Mouse (Mus musculus) B cell, adult (primary cell): ENCODE measurements around the gene Slc44a5. TPM values are rescaled to one million over a fixed set of nuclear protein-coding genes. Genes with fewer than 3 reads are reported as not detected.

Source experiments
- total RNA-seq: library from RNA; stranded (reverse); gene quantifications from 4 replicates; pipeline ENCODE4 v1.2.4, GENCODE M21; 2023; ENCODE audit not compliant: inconsistent age

Gene Slc44a5
- total RNA-seq = not detected in 4 replicates

DNA sequence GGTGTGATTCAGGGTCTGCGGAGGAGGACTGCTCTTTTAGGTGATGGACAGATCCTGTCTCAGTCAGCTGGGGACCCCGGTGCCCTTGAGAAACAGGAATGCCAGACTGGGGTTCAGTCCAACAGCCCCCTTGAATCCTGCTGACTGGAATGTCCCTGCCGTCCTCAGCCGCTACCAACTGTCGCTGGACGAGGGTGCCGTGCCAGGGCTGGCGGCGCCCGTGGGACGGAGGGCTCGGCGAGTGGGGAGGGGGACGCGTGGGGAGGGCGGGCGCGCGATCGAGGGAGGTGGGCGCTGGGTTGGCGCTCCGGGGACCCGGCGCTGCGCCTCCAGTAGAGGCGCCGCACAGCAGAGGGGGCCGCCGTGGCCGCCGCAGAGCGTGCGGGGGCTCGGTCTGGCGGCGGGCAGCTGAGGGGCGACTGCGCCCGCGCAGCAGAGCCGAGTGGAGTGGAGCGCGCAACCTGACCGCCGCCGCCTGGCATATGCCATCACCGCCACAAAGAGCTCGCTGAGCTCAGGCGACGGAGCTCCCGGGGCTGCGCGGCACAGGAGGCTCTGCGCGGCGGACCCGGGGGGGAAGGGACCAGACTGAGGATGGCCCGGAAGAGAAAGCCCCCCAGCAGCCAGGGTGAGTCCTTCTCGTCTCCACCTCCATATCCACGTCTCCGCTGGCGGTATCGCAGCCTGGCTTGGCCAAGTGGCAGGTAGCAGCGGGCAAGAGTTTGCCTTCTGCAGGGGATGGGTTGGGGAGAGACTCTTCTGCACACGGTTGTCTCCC is at the start of gene Slc44a5:
Gene Slc44a5, plus strand, starts transcription at position 266 of the 778 bp plus-strand sequence.

DNA sequence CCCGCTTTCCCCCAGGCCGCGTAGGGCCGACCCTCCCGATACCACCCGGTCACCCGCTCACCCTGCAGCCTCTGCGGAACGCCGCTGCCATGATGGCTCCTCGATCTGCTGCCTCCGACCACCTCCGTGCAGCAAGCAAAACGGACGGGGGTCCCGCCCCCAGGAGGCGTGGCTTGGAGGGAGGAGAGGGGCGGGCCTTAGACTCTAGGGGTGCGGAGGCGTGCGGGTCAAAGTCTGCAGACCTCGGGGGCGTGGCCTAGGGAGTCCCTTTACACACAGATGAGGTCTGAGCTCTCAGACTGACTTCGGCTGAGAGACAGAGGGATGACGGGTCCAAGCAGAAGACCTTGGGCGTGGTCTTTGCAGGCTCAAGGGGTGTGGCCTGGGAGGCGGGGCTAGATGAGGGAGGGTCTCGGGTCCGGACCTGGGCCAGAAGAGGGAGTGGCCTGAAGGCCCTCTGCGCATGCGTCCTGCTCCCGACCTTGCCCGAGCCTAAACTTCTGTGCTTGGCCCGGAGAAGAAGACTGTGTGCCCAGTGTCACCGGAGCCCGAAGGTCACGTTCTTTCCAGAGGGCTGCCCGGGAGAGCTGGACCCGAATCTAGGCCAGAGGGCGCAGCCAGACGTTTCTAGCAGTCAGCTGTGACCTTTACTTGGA is 28.8 kb upstream of the Slc44a5 start, which contains the start of gene Acadm:
Gene Acadm, minus strand, starts transcription at position 298 of the 656 bp plus-strand sequence.

Other genes with a start within 250 kb of the Slc44a5 start
- 9.4 to 13.0 TPM (median 11.0 TPM) in 4 replicates for gene St6galnac3, start 248.3 kb upstream of the Slc44a5 start, total RNA-seq
- not detected in 4 replicates for gene Asb17, start 129.2 kb upstream of the Slc44a5 start, total RNA-seq
- gene Msh4, start 67.3 kb upstream of the Slc44a5 start, total RNA-seq = 0.16 to 0.42 TPM (median 0.26 TPM) in 4 replicates
- 62.2 to 71.3 TPM (median 67.6 TPM) in 4 replicates for gene Rabggtb, start 60.4 kb upstream of the Slc44a5 start, total RNA-seq
- gene Acadm, start 28.8 kb upstream of the Slc44a5 start, total RNA-seq = 44.0 to 59.3 TPM (median 50.3 TPM) in 4 replicates